Mouse (Mus musculus) hindbrain, embryonic 12.5 days (tissue): ENCODE measurements around the gene Ttc21a. TPM values are rescaled to one million over a fixed set of nuclear protein-coding genes. Genes with fewer than 3 reads are reported as not detected.

Source experiments
- ATAC-seq: fragments of 200-750 bp; cut with Nextera tagmentation; 2 replicates; pipeline ENCODE4 v1.8.0; 2017; ENCODE audit warnings: moderate TSS enrichment; ENCODE audit not compliant: low FRiP score
- H3K27ac ChIP-seq: fragments of 300-500 bp; sonication (generic); 2 replicates; pipeline ENCODE4 v1.5.1; 2016; ENCODE audit warnings: mild to moderate bottlenecking
- H3K27me3 ChIP-seq: fragments of 300-500 bp; sonication (generic); 2 replicates; pipeline ENCODE4 v1.6.1; 2016; ENCODE audit warnings: mild to moderate bottlenecking
- H3K36me3 ChIP-seq: fragments of 300-500 bp; sonication (generic); 2 replicates; pipeline ENCODE4 v1.6.1; 2016; ENCODE audit warnings: mild to moderate bottlenecking
- H3K4me1 ChIP-seq: fragments of 300-500 bp; sonication (generic); 2 replicates; pipeline ENCODE4 v1.6.1; 2016
- H3K4me2 ChIP-seq: fragments of 300-500 bp; sonication (generic); replicated peaks from 2 replicates; pipeline ENCODE4 v1.6.1; 2016; ENCODE audit warnings: mild to moderate bottlenecking
- H3K4me3 ChIP-seq: fragments of 300-500 bp; sonication (generic); 2 replicates; pipeline ENCODE4 v1.5.1; 2016; ENCODE audit warnings: mild to moderate bottlenecking
- H3K9ac ChIP-seq: fragments of 300-500 bp; sonication (generic); 2 replicates; pipeline ENCODE4 v1.6.1; 2016; ENCODE audit warnings: mild to moderate bottlenecking, moderate library complexity
- H3K9me3 ChIP-seq: fragments of 300-500 bp; sonication (generic); replicated peaks from 2 replicates; pipeline ENCODE4 v1.6.1; 2016; ENCODE audit warnings: mild to moderate bottlenecking
- WGBS: fragments of 180-500 bp; shearing (Covaris S2); methylation state at CpG from one replicate; pipeline ENCODE4 v1.1.7; 2016; 5-methylcytosine and 5-hydroxymethylcytosine counted together
- polyA plus RNA-seq: library from polyadenylated mRNA; unstranded; fragments of >200 nt; fragmentation: Nextera tagmentation; extraction: Ambion mirVana; gene quantifications from 2 replicates; pipeline ENCODE4 v1.2.1, GENCODE M21; 2016

The Ttc21a gene
- polyA plus RNA-seq, 1 experiment from 2014 or later: 1.5 TPM

DNA sequence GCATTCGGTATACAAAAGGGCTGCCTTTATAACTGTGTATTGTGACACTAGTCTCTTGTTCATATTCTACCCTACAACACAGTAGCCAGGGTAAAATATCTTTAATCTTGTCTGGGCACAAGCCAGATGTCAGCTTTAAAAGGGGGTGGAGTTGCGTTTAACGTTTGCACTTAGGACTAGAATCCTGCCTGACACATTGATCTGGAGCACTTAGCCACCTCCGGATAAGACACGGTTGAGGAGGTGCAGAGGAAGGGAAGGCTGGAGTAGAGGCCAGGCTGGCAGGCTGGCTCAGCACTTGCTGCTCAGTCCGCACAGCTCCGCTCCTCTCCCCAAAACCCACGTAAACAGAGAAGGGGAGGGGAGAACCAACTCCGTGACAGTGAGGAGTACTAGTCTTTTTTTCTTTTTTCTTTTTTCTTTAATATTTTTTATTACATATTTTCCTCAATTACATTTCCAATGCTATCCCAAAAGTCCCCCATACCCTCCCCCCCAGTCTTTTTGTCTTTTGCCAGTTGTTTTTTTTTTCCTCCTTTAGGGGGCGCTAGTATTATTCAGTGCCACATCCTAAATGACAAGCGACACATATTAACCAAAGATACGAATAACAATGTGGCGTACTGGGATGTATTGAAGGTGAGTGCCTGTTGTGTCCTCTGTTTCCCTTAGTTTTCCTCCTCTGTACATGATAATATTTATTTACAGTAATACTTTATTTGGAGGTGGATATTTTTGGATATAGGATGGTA is 24.1 kb upstream of the Ttc21a start:
- Histone ChIP-seq H3K4me3 (no peak overlapping the region), H3K9me3 (no peaks in the 10 kb centered on the region), H3K36me3 (peaks cover 88% of the 10 kb centered on the region), H3K27me3 (no peaks in the 10 kb centered on the region), H3K9ac (no peak overlapping the region), H3K27ac (no peak overlapping the region), H3K4me2 (no peak overlapping the region), H3K4me1 (no peaks in the 10 kb centered on the region)
- WGBS: 83% methylated on average over 13 of the region's 13 CpGs
- no peak for ATAC-seq

DNA sequence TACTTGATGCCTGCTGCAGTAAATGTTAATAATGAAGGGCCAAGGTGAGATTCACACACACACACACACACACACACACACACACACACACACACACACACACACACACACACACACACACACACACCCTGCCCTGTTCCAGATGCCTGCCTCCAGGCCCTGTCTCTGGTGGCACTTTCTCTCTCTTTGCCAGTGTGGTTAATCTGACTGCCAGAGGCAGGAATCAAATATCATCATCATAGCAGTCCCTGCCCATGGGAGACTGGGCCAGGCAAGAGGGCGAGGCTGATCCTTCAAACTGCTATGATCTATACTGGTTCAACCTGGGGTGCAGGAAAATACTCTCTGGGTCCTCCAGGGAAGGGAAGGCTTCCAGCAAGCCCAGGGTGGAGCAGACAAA is 17.5 kb upstream of the Ttc21a start:
- H3K9ac ChIP-seq: no peak overlapping the region
- H3K9me3 ChIP-seq: no peaks in the 10 kb centered on the region
- no peaks in the 10 kb centered on the region for H3K4me1 ChIP-seq
- H3K27ac ChIP-seq: no peak overlapping the region
- WGBS: 100% methylated on average over 1 of the region's 1 CpGs
- H3K36me3 ChIP-seq: peaks cover 89% of the 10 kb centered on the region
- ATAC-seq: no peak
- H3K27me3 ChIP-seq: no peaks in the 10 kb centered on the region
- no peak overlapping the region for H3K4me2 ChIP-seq
- H3K4me3 ChIP-seq: no peak overlapping the region

DNA sequence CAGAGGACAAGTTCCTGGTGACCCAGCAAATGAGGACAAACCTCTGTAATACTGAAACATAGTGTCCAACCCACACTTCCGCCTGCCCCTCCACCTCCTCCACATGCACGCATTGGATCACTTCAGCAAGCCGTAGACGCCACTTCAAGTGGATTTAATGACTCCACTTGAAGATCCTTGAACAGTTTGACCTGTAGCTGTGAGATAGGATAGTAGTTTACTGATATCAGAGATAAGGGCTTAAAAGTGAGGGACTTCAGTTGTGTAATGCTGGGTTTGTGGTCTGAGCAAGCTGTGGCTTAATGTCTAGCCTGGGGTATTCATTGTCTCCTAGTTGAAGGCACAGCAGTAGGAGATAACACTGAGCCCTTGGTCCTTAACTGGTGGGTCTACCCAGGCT is 13.9 kb upstream of the Ttc21a start:
- peaks cover 94% of the 10 kb centered on the region for H3K36me3 ChIP-seq
- H3K9ac ChIP-seq: no peak overlapping the region
- WGBS: 97% methylated on average over 4 of the region's 4 CpGs
- no peaks in the 10 kb centered on the region for H3K9me3 ChIP-seq
- no peaks in the 10 kb centered on the region for H3K4me1 ChIP-seq
- H3K4me2 ChIP-seq: no peak overlapping the region
- no peak overlapping the region for H3K27ac ChIP-seq
- H3K4me3 ChIP-seq: no peak overlapping the region
- no peaks in the 10 kb centered on the region for H3K27me3 ChIP-seq
- no peak for ATAC-seq

DNA sequence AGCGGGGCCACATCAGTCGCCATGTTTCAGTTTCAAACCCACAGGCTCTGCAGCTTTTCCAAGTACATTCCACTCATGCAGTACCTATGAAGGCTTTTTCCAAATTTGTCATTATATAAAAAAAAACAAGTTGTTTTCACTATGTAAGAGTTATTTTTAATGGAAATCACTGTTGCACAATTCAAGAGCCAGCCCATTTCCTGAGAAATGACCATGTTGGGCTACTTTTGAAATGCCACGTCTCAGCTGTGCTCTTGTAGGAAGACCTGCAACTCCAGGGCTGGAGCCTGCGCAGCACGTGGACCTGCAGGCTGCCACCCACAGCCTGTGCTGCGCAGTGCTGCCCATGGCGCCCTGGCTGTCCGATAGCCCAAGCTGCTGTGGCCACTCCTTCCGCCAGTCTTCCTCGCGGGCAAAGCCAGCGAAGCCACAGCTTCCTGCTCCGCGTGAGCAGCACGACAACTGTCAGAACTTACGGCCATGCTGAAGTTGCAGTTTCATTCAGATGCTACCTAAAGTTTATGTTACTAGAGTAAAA is 12.2 kb upstream of the Ttc21a start:
- peaks cover 94% of the 10 kb centered on the region for H3K36me3 ChIP-seq
- ATAC-seq: no peak
- 91% methylated on average over 16 of the region's 16 CpGs for WGBS

DNA sequence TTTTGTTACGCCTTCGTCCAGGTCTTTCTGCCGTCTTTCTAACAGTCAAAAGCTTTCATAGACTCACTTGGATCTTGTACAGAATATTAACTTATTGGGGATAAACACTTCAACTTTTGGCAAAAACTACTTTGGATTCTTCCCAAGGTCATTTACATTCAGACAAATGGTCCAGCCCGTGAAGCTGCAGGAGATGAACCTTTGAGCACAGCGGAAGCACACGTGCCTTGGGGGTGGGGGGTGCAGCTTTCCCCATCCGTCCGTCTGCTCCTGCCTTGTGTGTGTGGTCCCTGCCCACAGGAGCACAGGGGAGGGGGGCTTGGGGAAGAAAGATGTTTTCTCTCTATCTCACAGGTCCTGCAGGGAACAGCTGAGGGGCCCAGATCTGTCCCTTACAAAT is 11.7 kb upstream of the Ttc21a start:
- 86% methylated on average over 8 of the region's 8 CpGs for WGBS
- peaks cover 94% of the 10 kb centered on the region for H3K36me3 ChIP-seq

More for the DNA sequence above, 12.2 kb upstream of the Ttc21a start:
- H3K9me3 ChIP-seq: no peaks in the 10 kb centered on the region
- no peak overlapping the region for H3K4me2 ChIP-seq
- H3K4me3 ChIP-seq: no peak overlapping the region
- H3K9ac ChIP-seq: no peak overlapping the region
- H3K4me1 ChIP-seq: no peaks in the 10 kb centered on the region
- no peak overlapping the region for H3K27ac ChIP-seq
- no peaks in the 10 kb centered on the region for H3K27me3 ChIP-seq

DNA sequence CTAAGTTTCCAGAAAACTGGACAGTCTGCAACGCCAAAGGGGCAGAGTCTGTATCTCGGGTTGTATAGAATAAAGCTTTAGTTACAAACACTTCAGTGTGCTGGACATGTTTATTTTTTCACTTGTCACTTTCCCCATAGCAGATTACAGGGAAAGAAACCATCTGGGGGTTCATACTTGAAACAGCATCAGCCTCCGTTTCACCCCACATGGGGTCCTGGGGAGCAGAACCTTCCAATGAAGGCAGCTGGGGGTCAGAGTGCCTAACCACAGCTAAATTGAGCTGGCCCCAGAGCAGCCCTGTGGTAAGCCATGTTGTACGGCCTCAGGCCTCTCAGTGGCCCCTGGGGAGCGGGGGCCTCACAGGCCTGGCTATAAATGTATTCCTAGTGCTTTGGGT is 10.9 kb upstream of the Ttc21a start:
- WGBS: 78% methylated on average over 5 of the region's 5 CpGs
- ATAC-seq: no peak
- H3K27me3 ChIP-seq: no peaks in the 10 kb centered on the region

More for the DNA sequence above, 11.7 kb upstream of the Ttc21a start:
- Histone ChIP-seq H3K9me3 (no peaks in the 10 kb centered on the region), H3K4me3 (no peak overlapping the region), H3K4me2 (no peak overlapping the region), H3K27ac (no peak overlapping the region), H3K4me1 (no peaks in the 10 kb centered on the region), H3K9ac (no peak overlapping the region), H3K27me3 (no peaks in the 10 kb centered on the region)
- no peak for ATAC-seq

DNA sequence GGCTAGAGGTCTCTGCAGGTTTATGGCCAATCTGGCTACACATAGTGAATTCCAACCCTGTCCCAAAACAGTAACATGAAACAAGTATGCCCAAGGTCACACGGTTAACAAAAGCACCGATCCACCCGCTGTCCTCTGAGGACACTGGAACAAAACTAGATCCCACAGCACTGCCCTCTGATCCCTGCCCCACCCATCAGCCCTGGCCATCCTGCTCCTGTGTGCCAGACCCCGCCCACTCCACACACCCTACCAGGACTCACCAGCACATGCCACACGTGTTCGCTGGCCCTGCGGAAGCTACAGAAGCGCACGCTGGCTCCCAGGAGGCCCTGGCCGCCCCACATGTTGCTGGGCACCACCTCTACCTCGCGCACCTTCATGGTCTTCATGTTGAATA is 5.0 kb upstream of the Ttc21a start:
- peaks cover 52% of the 10 kb centered on the region for H3K36me3 ChIP-seq
- H3K4me1 ChIP-seq: peaks cover 9% of the 10 kb centered on the region
- no peak overlapping the region for H3K4me3 ChIP-seq
- no peak overlapping the region for H3K9ac ChIP-seq
- no peak for ATAC-seq
- no peak overlapping the region for H3K27ac ChIP-seq
- no peaks in the 10 kb centered on the region for H3K27me3 ChIP-seq
- 90% methylated on average over 12 of the region's 12 CpGs for WGBS
- H3K9me3 ChIP-seq: no peaks in the 10 kb centered on the region
- no peak overlapping the region for H3K4me2 ChIP-seq

More for the DNA sequence above, 10.9 kb upstream of the Ttc21a start:
- Histone ChIP-seq H3K4me1 (no peaks in the 10 kb centered on the region), H3K9me3 (no peaks in the 10 kb centered on the region), H3K36me3 (peaks cover 93% of the 10 kb centered on the region), H3K27ac (no peak overlapping the region), H3K4me2 (no peak overlapping the region), H3K4me3 (no peak overlapping the region), H3K9ac (no peak overlapping the region)

DNA sequence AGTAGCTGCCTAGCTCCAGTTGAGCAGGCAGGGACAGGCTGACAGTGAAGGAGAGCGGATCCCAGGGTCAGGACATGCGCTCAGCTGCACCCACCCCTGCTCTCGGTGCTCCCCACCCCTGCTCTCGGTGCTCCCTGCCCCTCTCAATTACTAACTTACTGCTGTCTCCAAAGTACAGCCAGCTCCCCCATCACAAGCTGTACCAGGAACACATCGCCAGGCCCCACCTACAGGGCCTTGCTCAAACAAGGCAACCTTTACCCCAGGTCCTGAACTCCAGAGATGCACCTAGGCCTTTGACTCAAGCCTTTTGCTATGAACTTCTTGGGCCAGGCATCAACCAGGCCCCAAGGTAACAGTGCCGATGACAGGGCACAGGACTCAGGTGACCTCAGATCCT is 3.7 kb upstream of the Ttc21a start:
- H3K9ac ChIP-seq: no peak overlapping the region
- no peak for ATAC-seq

DNA sequence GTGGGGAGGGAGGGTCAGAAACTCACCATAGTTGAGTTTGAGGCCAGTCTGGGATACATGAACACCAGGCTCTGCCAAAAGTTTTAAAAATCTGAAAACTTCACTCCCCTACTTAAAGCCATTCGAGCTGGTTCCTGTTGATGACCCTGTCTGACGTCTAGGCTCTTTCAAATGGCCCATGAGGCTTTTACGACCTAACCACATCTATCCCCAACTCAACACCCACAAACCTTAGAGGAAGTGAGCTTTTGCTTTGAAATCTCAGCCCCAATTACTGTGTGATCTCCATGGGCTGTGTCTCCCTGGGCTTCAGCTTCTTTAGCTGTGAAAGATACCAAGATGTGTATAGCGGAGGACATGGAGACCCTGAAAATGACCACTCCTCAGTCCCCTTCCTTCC is 1.1 kb downstream of the Ttc21a start:
- Histone ChIP-seq H3K27me3 (no peaks in the 10 kb centered on the region), H3K4me1 (peaks cover 14% of the 10 kb centered on the region), H3K9me3 (no peaks in the 10 kb centered on the region), H3K36me3 (no peaks in the 10 kb centered on the region), H3K27ac (no peak overlapping the region), H3K4me3 (no peak overlapping the region), H3K9ac (no peak overlapping the region), H3K4me2 (no peak overlapping the region)
- ATAC-seq: no peak
- WGBS: 92% methylated on average over 4 of the region's 4 CpGs

More for the DNA sequence above, 3.7 kb upstream of the Ttc21a start:
- no peak overlapping the region for H3K27ac ChIP-seq
- H3K4me3 ChIP-seq: no peak overlapping the region
- H3K27me3 ChIP-seq: no peaks in the 10 kb centered on the region
- H3K4me2 ChIP-seq: no peak overlapping the region
- H3K4me1 ChIP-seq: peaks cover 14% of the 10 kb centered on the region
- WGBS: 94% methylated on average over 6 of the region's 6 CpGs
- no peaks in the 10 kb centered on the region for H3K9me3 ChIP-seq
- peaks cover 40% of the 10 kb centered on the region for H3K36me3 ChIP-seq

DNA sequence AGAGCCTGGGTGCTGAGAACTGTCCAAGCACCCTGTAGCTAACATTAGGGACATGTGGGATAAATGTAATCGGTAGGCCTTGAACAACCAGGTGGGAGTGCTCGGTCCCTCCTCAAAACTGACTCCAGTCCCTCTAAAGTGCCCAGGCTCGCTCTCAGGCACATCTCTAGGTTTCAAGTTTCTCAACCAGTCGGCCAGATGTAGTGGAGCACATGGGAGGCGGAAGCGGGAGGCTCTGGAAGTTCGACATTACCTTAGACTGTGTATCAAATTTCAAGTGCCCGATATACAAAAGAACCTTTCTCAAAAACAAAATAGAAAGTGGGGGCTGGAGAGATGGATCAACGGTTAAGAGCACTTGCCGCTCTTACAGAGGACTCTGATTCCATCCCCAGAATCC is 2.2 kb downstream of the Ttc21a start:
- no peak overlapping the region for H3K4me2 ChIP-seq
- H3K36me3 ChIP-seq: no peaks in the 10 kb centered on the region
- H3K4me3 ChIP-seq: no peak overlapping the region
- WGBS: 71% methylated on average over 10 of the region's 10 CpGs
- H3K27ac ChIP-seq: no peak overlapping the region
- H3K9me3 ChIP-seq: no peaks in the 10 kb centered on the region
- ATAC-seq: no peak
- H3K27me3 ChIP-seq: no peaks in the 10 kb centered on the region
- no peak overlapping the region for H3K9ac ChIP-seq
- peaks cover 14% of the 10 kb centered on the region for H3K4me1 ChIP-seq

DNA sequence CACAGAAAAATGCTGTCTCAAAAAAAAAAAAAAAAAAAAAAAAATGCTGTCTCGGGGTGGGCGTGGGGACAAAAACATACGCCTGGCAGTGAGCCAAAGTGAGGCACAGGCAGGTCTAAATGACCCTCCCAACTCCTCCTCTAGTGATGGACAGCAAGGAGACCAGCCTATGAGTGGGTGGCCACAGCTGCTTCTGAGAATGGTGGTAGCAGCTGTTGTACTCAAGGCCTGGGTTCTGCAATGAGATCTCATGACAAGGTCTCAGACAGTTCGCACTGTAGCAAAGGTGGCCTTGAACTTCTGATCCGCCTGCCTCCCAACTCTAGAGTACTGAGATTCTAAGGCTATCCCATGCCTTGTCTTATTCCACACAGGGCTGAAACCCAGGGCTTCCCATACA is 4.0 kb downstream of the Ttc21a start:
- ATAC-seq: no peak
- Histone ChIP-seq H3K27me3 (no peaks in the 10 kb centered on the region), H3K4me1 (peaks cover 11% of the 10 kb centered on the region), H3K9ac (no peak overlapping the region), H3K36me3 (no peaks in the 10 kb centered on the region), H3K4me3 (no peak overlapping the region), H3K27ac (no peak overlapping the region), H3K9me3 (no peaks in the 10 kb centered on the region), H3K4me2 (no peak overlapping the region)
- 79% methylated on average over 5 of the region's 5 CpGs for WGBS

DNA sequence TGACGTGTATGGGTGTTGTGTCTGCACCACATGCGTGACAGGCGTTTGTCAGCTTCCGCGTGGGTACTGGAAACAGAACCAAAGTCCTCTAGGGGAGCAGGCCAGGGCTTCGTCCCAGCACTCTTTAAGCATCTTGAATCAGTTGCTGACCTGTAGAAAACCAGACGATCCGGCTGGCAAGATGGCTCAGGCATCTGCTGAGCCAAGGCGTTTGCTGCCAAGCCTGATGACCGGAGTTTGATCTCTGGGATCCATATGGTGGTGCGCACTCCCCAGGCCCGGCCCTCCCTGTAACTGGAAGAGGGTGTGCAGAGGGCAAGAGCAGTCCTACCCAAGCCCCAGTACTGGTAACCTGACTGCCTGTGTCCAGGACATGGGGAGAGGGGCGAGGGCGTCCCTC is 4.5 kb downstream of the Ttc21a start:
- H3K4me2 ChIP-seq: no peak overlapping the region
- H3K4me3 ChIP-seq: no peak overlapping the region
- ATAC-seq: no peak
- peaks cover 6% of the 10 kb centered on the region for H3K4me1 ChIP-seq
- 88% methylated on average over 14 of the region's 14 CpGs for WGBS
- no peak overlapping the region for H3K9ac ChIP-seq
- H3K27ac ChIP-seq: no peak overlapping the region
- H3K9me3 ChIP-seq: no peaks in the 10 kb centered on the region
- H3K36me3 ChIP-seq: no peaks in the 10 kb centered on the region
- H3K27me3 ChIP-seq: no peaks in the 10 kb centered on the region

DNA sequence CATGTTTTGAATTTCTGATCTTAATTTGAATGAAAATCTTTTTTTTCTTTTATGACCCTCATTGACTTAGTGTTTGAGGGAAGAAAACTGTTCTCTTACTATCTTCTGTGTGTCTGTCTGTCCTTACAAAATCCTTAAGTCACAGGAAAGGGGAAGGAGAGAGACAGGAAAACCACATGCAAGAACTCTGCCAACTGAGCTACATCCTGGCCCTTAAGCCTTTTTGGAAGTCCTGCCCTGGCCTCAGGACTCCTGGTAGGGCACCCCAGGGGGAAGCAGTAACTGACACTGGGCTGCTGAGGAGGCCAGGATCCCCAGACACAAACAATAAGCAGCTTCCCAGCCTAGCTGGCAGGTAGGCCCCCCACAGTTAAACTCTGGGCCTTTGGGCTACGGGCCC is 5.9 kb downstream of the Ttc21a start:
- no peaks in the 10 kb centered on the region for H3K27me3 ChIP-seq
- 62% methylated on average over 1 of the region's 1 CpGs for WGBS
- no peak overlapping the region for H3K4me3 ChIP-seq
- ATAC-seq: no peak
- no peaks in the 10 kb centered on the region for H3K36me3 ChIP-seq
- H3K9ac ChIP-seq: no peak overlapping the region
- H3K9me3 ChIP-seq: no peaks in the 10 kb centered on the region
- H3K4me2 ChIP-seq: no peak overlapping the region
- no peak overlapping the region for H3K27ac ChIP-seq
- H3K4me1 ChIP-seq: no peaks in the 10 kb centered on the region
